Mouse (Mus musculus): ENCODE measurements at regions not wholly inside any gene's neighbourhood (a gene's known extent, or its start where the extent isn't known, plus 50 kb on each side); places are given as distances from the start of the nearest gene placed in this dataset. TPM values are rescaled to one million over a fixed set of nuclear protein-coding genes. Genes with fewer than 3 reads are reported as not detected.

GRCm38 (mm10) chr12:42017506-42017905, 531.3 kb upstream of the Lrrn3 start:
- Histone ChIP-seq H3K9ac (replicated peaks; ENCODE audit: low read depth, low read length) (no peak overlapping the region), H3K27me3 (ENCODE audit: control insufficient read depth, insufficient read depth, low read length) (no peaks in the 10 kb centered on the region), H3K4me2 (replicated peaks; ENCODE audit: low read depth, low read length) (no peak overlapping the region), H3K4me3 (ENCODE audit: low read depth, low read length) (no peak overlapping the region), H3K4me1 (ENCODE audit: control insufficient read depth, insufficient read depth, low read length) (no peaks in the 10 kb centered on the region), H3K9me3 (ENCODE audit: control insufficient read depth, low read depth, low read length) (no peaks in the 10 kb centered on the region), H3K36me3 (ENCODE audit: control insufficient read depth, insufficient read depth, low read length) (no peaks in the 10 kb centered on the region), H3K27ac (ENCODE audit: low read length) (no peak overlapping the region)
- ATAC-seq (ENCODE audit: insufficient number of reproducible peaks, insufficient read depth, low FRiP score, low read depth), result no peak
- 50% methylated on average over 1 of the region's 1 CpGs for WGBS

GRCm38 (mm10) chr12:42008827-42009383, 522.7 kb upstream of the Lrrn3 start:
- no peak overlapping the region for H3K27ac ChIP-seq (ENCODE audit: low read length)
- WGBS, result 84% methylated on average over 3 of the region's 3 CpGs
- no peak overlapping the region for H3K4me3 ChIP-seq (ENCODE audit: low read depth, low read length)
- ATAC-seq (ENCODE audit: insufficient number of reproducible peaks, insufficient read depth, low FRiP score, low read depth), result no peak
- no peak overlapping the region for H3K9ac ChIP-seq (replicated peaks; ENCODE audit: low read depth, low read length)
- no peaks in the 10 kb centered on the region for H3K9me3 ChIP-seq (ENCODE audit: control insufficient read depth, low read depth, low read length)
- H3K4me2 ChIP-seq (replicated peaks; ENCODE audit: low read depth, low read length), result no peak overlapping the region
- H3K27me3 ChIP-seq (ENCODE audit: control insufficient read depth, insufficient read depth, low read length), result no peaks in the 10 kb centered on the region
- no peaks in the 10 kb centered on the region for H3K4me1 ChIP-seq (ENCODE audit: control insufficient read depth, insufficient read depth, low read length)
- H3K36me3 ChIP-seq (ENCODE audit: control insufficient read depth, insufficient read depth, low read length), result no peaks in the 10 kb centered on the region

GRCm38 (mm10) chr12:42006912-42007311, 520.7 kb upstream of the Lrrn3 start:
- Histone ChIP-seq H3K4me3 (ENCODE audit: low read depth, low read length) (no peak overlapping the region), H3K4me2 (replicated peaks; ENCODE audit: low read depth, low read length) (no peak overlapping the region), H3K27me3 (ENCODE audit: control insufficient read depth, insufficient read depth, low read length) (no peaks in the 10 kb centered on the region), H3K9ac (replicated peaks; ENCODE audit: low read depth, low read length) (no peak overlapping the region), H3K9me3 (ENCODE audit: control insufficient read depth, low read depth, low read length) (no peaks in the 10 kb centered on the region), H3K27ac (ENCODE audit: low read length) (no peak overlapping the region), H3K4me1 (ENCODE audit: control insufficient read depth, insufficient read depth, low read length) (no peaks in the 10 kb centered on the region), H3K36me3 (ENCODE audit: control insufficient read depth, insufficient read depth, low read length) (no peaks in the 10 kb centered on the region)
- ATAC-seq (ENCODE audit: insufficient number of reproducible peaks, insufficient read depth, low FRiP score, low read depth), result no peak
- WGBS, result 68% methylated on average over 2 of the region's 2 CpGs

Small RNA genes in the stretch of these regions (microRNA-seq; reads per million reads assigned to microRNA genes)
- gene Gm25248, result not detected

Measured in stomach, embryonic 14.5 days (tissue).